Mouse (Mus musculus): ENCODE data around the gene Cyp46a1.

The Cyp46a1 gene

DNA sequence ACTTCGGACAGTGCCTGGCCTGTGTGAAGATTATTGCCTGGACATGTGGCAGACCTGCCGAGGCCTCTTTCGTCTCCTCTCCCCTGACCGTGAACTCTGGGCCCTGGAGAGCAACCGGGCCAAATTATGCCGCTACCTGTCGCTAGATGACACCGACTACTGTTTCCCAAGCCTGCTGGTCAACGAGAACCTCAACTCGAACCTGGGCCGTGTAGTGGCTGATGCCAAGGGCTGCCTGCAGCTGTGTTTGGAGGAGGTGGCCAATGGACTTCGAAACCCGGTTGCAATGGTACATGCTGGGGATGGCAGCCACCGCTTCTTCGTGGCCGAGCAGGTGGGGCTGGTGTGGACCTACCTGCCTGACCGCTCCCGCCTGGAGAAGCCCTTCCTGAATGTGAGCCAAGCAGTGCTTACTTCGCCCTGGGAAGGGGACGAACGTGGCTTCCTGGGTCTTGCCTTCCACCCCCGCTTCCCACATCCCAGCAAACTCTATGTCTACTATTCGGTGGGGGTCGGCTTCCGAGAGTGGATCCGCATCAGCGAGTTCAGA lies 22.4 kb upstream of the Cyp46a1 start:
- in situ Hi-C loops (cut with MboI, MseI), result no loop called here

- in situ Hi-C loops (cut with MboI, MseI), result no loop called here
Measured at GRCm38 (mm10) chr12:108312432-108312851, 21.7 kb upstream of the Cyp46a1 start.

- in situ Hi-C loops (cut with MboI, MseI), result no loop called here
Measured at GRCm38 (mm10) chr12:108313244-108313772, 20.9 kb upstream of the Cyp46a1 start.

GRCm38 (mm10) chr12:108315818-108316217 lies 18.4 kb upstream of the Cyp46a1 start:
- in situ Hi-C loops (cut with MboI, MseI), result no loop called here

- in situ Hi-C loops (cut with MboI, MseI), result no loop called here
Measured at GRCm38 (mm10) chr12:108316655-108317054, 17.5 kb upstream of the Cyp46a1 start.

GRCm38 (mm10) chr12:108317201-108317738 lies 16.9 kb upstream of the Cyp46a1 start:
- in situ Hi-C loops (cut with MboI, MseI), result no loop called here

- in situ Hi-C loops (cut with MboI, MseI), result no loop called here
Measured at GRCm38 (mm10) chr12:108317826-108318430, 16.3 kb upstream of the Cyp46a1 start.

DNA sequence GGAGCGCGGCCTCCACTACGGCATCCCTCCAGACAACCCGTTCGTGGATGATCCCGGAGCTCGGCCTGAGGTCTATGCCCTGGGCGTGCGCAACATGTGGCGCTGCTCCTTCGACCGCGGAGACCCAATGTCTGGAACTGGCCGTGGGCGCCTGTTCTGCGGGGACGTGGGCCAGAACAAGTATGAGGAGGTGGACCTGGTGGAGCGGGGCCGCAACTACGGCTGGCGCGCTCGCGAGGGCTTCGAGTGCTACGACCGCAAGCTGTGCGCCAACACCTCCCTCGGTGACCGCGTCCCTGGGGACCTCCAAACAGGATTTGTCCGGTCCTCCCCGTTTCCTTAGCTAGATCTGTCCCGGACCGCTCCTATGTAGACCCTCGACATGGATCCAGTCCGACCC lies 15.7 kb upstream of the Cyp46a1 start:
- in situ Hi-C loops (cut with MboI, MseI), result no loop called here

GRCm38 (mm10) chr12:108320096-108320495 lies 14.1 kb upstream of the Cyp46a1 start:
- in situ Hi-C loops (cut with MboI, MseI), result loop anchor here (10.0 kb wide), 1 partner anchor 175 kb away; no protein-coding TSS in a partner anchor

- in situ Hi-C loops (cut with MboI, MseI), result loop anchor here (10.0 kb wide), 1 partner anchor 168 kb away; no protein-coding TSS in a partner anchor
Measured at GRCm38 (mm10) chr12:108326401-108326800, 7.8 kb upstream of the Cyp46a1 start.

DNA sequence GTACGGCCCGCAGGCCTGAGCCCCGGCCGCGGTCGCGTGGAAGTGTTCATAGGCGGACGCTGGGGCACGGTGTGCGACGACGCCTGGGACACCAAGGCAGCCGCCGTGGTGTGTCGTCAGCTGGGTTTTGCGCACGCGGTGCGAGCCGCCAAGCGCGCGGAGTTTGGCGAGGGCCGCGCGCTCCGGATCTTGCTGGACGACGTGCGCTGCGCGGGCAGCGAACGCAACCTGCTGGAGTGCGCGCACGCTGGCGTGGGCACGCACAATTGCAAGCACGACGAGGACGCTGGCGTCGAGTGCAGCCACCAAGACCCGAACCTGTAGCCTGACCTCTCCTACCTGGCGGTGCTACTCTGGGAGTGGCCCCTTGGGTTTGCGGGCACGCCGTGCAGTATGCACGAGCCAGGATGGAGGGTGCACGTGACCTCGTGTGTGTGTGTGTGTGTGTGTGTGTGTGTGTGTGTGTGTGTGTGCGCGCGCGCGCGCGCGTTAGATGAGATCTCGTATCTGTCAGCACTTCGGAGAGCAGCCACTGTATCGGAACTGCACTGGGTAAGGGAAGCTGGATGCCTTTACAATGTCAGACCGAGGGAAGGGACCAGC lies 6.2 kb upstream of the Cyp46a1 start:
- in situ Hi-C loops (cut with MboI, MseI), result loop anchor here (10.0 kb wide), 1 partner anchor 167 kb away; no protein-coding TSS in a partner anchor

DNA sequence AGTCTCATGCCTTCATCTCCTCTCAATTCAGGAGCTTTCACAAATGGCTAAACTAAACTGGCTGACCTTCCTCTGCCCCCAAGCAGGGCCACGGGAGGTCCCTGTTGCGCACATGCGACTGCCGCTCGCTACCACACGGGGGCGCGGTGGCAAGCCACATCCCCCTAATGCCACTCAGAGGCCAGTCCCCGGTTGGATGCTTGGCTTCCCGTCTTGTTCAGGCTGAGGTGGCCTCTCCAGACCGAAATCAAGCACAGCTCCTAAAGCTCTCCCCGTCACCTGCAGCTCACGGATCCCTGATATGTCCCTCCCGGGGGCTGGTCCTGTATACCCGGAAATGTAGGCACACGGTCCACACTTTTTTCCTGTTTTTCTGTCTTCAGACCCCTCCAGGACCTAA lies 1.1 kb upstream of the Cyp46a1 start:
- in situ Hi-C loops (cut with MboI, MseI), result no loop called here

DNA sequence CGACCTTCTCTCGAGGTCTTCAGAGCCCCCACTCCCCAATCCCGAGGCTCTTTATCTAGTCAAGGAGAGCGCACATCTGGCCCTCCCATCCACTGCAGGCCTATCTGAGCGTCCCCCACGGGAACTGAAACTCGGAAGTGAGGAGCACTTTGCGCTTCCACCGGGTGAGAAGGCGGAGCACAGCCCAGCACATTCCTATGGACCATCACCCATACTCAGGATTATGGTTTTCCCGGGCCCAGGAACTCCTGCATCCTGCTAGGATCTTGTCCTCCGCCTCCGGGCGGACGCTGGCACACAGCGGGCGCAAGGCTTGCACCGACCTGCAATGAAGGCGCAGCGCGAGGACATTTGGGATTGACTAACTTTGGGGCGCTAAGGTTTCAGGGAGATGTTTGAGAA lies 699 bp upstream of the Cyp46a1 start:
- in situ Hi-C loops (cut with MboI, MseI), result no loop called here

DNA sequence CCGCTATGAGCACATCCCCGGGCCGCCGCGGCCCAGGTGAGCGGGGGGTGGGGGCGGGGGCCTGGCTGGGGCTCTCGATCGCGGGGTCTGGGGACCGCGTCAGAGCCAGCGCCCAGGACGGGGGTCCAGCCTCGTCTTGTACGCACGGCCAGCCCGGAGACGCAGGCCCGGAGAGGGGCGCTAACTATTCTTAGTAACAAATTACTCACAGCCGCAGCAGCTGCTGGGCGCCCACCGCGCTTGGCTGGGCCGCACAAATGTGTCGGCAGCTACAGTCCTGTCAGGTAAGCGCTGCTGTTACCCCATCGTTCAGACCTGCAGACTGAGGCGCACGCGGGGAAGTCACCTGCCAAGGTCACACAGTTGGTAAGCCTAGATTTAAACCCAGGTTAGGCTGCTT lies 348 bp downstream of the Cyp46a1 start:
- in situ Hi-C loops (cut with MboI, MseI), result no loop called here

DNA sequence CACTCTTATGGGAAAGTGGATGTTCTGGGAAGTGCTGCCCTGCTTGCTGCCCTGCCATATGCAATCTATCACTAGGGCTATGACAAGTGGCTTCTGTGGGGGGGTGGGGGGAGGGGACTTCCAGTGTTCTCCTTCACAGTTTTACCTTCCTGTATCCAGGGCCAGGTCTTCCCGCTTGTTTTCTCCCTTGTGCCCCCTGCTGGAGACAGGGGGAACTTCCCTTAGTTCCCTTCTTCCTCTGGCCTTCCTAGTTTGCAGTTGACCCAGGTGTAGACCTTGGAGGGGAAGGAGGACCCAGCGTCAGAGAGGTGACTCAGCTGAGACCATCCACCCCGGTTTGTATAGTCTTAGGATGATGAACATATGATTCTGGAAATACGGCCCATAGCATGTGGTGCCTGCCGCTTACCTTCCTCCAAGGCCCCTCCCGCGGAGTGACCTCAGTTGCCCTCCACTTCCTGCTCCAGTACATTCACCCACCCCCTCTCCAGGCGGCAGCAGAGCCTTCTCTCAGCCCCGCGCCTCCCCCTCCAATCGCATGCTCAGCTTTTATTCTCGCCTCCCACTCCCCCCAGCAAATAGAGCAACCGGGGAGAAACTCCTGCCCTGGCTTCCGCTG lies 4.5 kb downstream of the Cyp46a1 start:
- in situ Hi-C loops (cut with MboI, MseI), result no loop called here

DNA sequence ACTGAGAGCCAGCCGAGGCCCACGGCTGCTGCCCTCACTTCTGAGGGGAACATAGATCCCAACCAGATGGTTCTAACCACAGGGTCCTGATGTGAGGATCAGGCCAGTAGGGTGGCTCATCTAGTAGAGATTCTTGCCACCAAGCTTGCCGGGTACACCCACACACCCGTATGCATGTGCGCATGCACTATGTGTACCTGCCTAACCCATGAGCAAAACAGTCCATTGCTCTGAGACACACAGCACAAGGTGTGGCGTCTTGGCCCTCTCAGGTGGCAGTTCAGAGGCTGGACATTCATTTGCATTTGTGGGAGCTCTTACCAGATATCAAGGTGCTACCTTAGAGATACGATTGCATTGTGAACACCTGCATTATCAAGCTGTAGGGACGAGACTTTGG lies 14.0 kb downstream of the Cyp46a1 start:
- in situ Hi-C loops (cut with MboI, MseI), result no loop called here

GRCm38 (mm10) chr12:108349026-108349425 lies 14.8 kb downstream of the Cyp46a1 start:
- in situ Hi-C loops (cut with MboI, MseI), result no loop called here

GRCm38 (mm10) chr12:108350931-108351330 lies 16.8 kb downstream of the Cyp46a1 start:
- in situ Hi-C loops (cut with MboI, MseI), result no loop called here

- in situ Hi-C loops (cut with MboI, MseI), result no loop called here
Measured at GRCm38 (mm10) chr12:108352371-108353136, 18.4 kb downstream of the Cyp46a1 start.

- in situ Hi-C loops (cut with MboI, MseI), result no loop called here
Measured at GRCm38 (mm10) chr12:108354284-108354683, 20.1 kb downstream of the Cyp46a1 start.

- in situ Hi-C loops (cut with MboI, MseI), result no loop called here
Measured at GRCm38 (mm10) chr12:108355271-108355670, 21.1 kb downstream of the Cyp46a1 start.

Measured in T-helper 2 cell (primary cell).